Mouse (Mus musculus) hindbrain, embryonic 11.5 days (tissue): ENCODE measurements at regions not wholly inside any gene's neighbourhood (a gene's known extent, or its start where the extent isn't known, plus 50 kb on each side); places are given as distances from the start of the nearest gene placed in this dataset.

Source experiments
- ATAC-seq: fragments of 200-750 bp; cut with Nextera tagmentation; 2 replicates; pipeline ENCODE4 v1.8.0; 2017; ENCODE audit warnings: mild to moderate bottlenecking, moderate TSS enrichment, moderate library complexity; ENCODE audit not compliant: low FRiP score
- DNase-seq: peaks from one replicate; pipeline ENCODE4 v3.0.0-alpha.2; 2015; ENCODE audit warnings: low spot score
- H3K27ac ChIP-seq: fragments of 300-500 bp; sonication (generic); 2 replicates; pipeline ENCODE4 v1.5.1; 2014; ENCODE audit warnings: mild to moderate bottlenecking, low read depth, low read length
- H3K27me3 ChIP-seq: fragments of 300-500 bp; sonication (generic); 2 replicates; pipeline ENCODE4 v1.6.1; 2014; ENCODE audit warnings: mild to moderate bottlenecking, low read length, moderate library complexity, mixed read lengths; ENCODE audit not compliant: control insufficient read depth, insufficient read depth
- H3K36me3 ChIP-seq: fragments of 300-500 bp; sonication (generic); 2 replicates; pipeline ENCODE4 v1.6.1; 2014; ENCODE audit warnings: mild to moderate bottlenecking, low read length, moderate library complexity, mixed read lengths; ENCODE audit not compliant: control insufficient read depth, insufficient read depth
- H3K4me1 ChIP-seq: fragments of 300-500 bp; sonication (generic); replicated peaks from 2 replicates; pipeline ENCODE4 v1.6.1; 2014; ENCODE audit warnings: low read length, mixed read lengths; ENCODE audit not compliant: control insufficient read depth, insufficient read depth
- H3K4me2 ChIP-seq: fragments of 300-500 bp; sonication (generic); replicated peaks from 2 replicates; pipeline ENCODE4 v1.6.1; 2014; ENCODE audit warnings: mild to moderate bottlenecking, low read depth, low read length
- H3K4me3 ChIP-seq: fragments of 300-500 bp; sonication (generic); 2 replicates; pipeline ENCODE4 v1.5.1; 2014; ENCODE audit warnings: low read depth, low read length
- H3K9ac ChIP-seq: fragments of 300-500 bp; sonication (generic); 2 replicates; pipeline ENCODE4 v1.6.1; 2014; ENCODE audit warnings: low read depth, low read length
- H3K9me3 ChIP-seq: fragments of 300-500 bp; sonication (generic); 2 replicates; pipeline ENCODE4 v1.6.1; 2016; ENCODE audit warnings: low read length; ENCODE audit not compliant: control insufficient read depth
- WGBS: fragments of 180-500 bp; shearing (Covaris S2); extraction: QIAGEN DNeasy Blood & Tissue Kit; methylation state at CpG from one replicate; pipeline ENCODE4 v1.1.7; 2014; 5-methylcytosine and 5-hydroxymethylcytosine counted together

GRCm38 (mm10) chr11:19073265-19073664 lies 54.5 kb upstream of the Meis1 start:
- no peak for ATAC-seq
- H3K27ac ChIP-seq, result no peak overlapping the region
- H3K27me3 ChIP-seq, result no peaks in the 10 kb centered on the region
- H3K4me2 ChIP-seq, result no peak overlapping the region
- no peaks in the 10 kb centered on the region for H3K36me3 ChIP-seq
- WGBS, result 48% methylated on average over 5 of the region's 5 CpGs
- DNase-seq, result no peak
- no peaks in the 10 kb centered on the region for H3K4me1 ChIP-seq
- H3K9me3 ChIP-seq, result no peaks in the 10 kb centered on the region
- no peak overlapping the region for H3K4me3 ChIP-seq
- H3K9ac ChIP-seq, result no peak overlapping the region

DNA sequence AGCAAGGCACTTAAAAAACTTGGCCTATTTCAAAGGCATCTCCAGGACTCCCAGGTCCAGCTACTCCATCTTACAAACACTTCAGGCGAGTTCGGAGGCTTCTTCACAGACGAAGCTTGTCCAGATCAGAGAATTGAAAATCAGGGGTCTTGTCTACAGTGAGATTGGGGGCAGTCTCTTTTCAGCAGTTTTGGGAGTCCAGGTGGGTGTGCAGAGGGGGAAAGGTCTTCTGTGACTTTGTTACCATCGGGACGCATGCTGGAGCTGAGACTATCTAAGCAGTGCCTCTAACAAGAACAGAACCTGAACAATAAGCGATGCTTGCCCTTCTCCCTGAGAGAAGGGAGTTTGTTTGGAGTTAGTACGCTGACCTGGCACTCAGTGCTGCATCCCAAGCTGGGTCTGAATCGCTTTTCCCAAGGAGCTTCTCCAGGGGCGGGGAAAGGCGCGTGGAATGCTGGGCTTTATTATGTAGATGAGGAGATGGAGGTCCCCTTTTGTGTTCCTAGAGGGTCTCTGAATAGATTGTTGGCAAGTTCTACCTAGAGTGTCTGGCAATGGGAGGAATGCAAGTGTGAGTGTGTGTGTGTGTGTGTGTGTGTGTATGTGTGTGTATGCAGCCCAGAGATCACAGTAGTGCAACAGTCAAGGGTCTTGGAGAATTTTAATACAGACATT lies 55.2 kb upstream of the Meis1 start:
- peak; percentile 69 for DNase-seq

GRCm38 (mm10) chr11:19091101-19091857 lies 72.5 kb upstream of the Meis1 start:
- H3K4me2 ChIP-seq, result no peak overlapping the region
- no peaks in the 10 kb centered on the region for H3K9me3 ChIP-seq
- H3K4me3 ChIP-seq, result no peak overlapping the region
- DNase-seq, result no peak
- H3K27ac ChIP-seq, result no peak overlapping the region
- no peak for ATAC-seq
- H3K9ac ChIP-seq, result no peak overlapping the region
- H3K4me1 ChIP-seq, result no peaks in the 10 kb centered on the region
- WGBS, result 91% methylated on average over 15 of the region's 15 CpGs
- no peaks in the 10 kb centered on the region for H3K36me3 ChIP-seq
- no peaks in the 10 kb centered on the region for H3K27me3 ChIP-seq

More for the DNA sequence above, 55.2 kb upstream of the Meis1 start:
- Histone ChIP-seq H3K4me1 (no peaks in the 10 kb centered on the region), H3K27me3 (no peaks in the 10 kb centered on the region), H3K4me2 (no peak overlapping the region), H3K9ac (no peak overlapping the region), H3K9me3 (no peaks in the 10 kb centered on the region), H3K36me3 (no peaks in the 10 kb centered on the region), H3K4me3 (no peak overlapping the region), H3K27ac (0 out of 2 replicates have a peak overlapping the region, but pooled peaks have one; percentile 24)
- ATAC-seq, result peak; percentile 94
- 30% methylated on average over 11 of the region's 11 CpGs for WGBS

DNA sequence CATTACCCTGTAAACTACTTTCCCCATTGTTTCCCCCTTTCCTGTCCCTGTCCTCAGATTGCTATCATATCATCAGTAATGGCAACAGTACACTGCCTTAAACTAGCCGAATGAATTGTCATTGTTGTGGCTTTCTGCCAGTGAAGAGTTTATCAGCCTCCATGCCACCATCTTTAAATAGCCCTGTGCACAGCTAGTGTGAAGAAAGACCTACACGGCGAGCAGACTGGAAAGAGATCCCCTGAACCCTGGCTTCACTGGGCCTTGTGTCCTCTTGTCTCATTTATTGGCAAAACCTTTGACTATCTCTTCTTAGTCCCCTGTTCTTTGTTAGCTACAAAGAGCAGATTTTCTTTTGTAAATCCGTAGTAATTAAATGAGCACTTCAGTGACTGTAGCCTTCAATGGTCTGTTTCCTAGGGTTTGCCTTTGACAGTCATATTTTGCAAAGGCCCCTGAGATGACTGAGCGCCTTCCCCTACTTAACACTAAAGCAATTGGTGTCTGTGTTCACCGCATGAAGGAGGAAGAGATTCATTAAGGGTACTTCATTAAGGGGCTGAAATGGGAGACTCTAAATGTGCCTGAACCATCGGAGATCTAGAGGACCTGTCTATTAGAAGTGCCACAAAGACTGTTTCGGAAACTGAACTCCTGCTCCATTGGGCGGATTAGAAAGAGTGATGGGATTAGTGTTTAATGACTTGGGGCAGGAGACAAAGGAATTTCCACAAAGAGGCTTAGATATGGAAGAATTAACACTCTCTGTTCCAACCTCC lies 74.4 kb upstream of the Meis1 start:
- DNase-seq (no peak), ATAC-seq (no peak)
- Histone ChIP-seq H3K27ac (no peak overlapping the region), H3K4me3 (no peak overlapping the region), H3K9ac (no peak overlapping the region), H3K27me3 (no peaks in the 10 kb centered on the region), H3K4me1 (no peaks in the 10 kb centered on the region), H3K36me3 (no peaks in the 10 kb centered on the region), H3K9me3 (no peaks in the 10 kb centered on the region), H3K4me2 (no peak overlapping the region)
- WGBS, result 62% methylated on average over 9 of the region's 9 CpGs

- Histone ChIP-seq H3K27me3 (no peaks in the 10 kb centered on the region), H3K4me1 (no peaks in the 10 kb centered on the region), H3K9ac (no peak overlapping the region), H3K36me3 (no peaks in the 10 kb centered on the region), H3K27ac (no peak overlapping the region), H3K4me2 (no peak overlapping the region), H3K4me3 (no peak overlapping the region), H3K9me3 (no peaks in the 10 kb centered on the region)
- DNase-seq (no peak), ATAC-seq (no peak)
- WGBS, result 67% methylated on average over 4 of the region's 4 CpGs
Observed at GRCm38 (mm10) chr11:19093749-19094148, 75.0 kb upstream of the Meis1 start.

GRCm38 (mm10) chr11:19094183-19094582 lies 75.4 kb upstream of the Meis1 start:
- no peak for DNase-seq
- H3K4me3 ChIP-seq, result no peak overlapping the region
- 85% methylated on average over 14 of the region's 14 CpGs for WGBS

DNA sequence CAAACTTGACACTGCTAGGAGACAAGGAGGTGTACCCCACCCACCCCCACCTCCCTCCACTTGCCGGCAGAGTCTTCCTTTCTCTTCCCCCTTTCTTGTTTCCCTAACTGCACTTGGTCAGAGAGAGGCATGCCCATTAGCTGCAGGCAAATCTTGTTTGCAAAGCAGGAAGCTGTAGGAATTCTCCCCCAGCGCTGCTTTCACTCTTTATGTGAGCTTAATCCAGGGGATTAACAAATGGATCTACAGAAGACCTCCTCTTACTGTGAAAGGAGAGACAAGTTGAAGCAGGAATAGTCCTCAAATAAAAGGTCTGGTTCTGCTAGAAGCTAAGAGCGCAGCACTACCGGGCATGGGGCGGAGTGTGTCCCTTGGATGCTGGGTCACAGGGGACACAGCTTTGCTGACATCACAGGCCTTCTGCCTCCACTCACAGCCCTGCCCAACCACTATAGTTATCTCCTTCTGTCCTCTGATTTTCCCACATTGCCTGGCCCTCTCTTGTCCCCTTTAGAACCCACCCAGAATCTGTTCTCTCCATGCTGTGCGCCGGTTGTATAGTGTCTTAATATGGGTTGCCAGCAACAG lies 84.3 kb upstream of the Meis1 start:
- Histone ChIP-seq H3K27ac (no peak overlapping the region), H3K27me3 (no peaks in the 10 kb centered on the region), H3K4me3 (no peak overlapping the region), H3K4me1 (no peaks in the 10 kb centered on the region), H3K9ac (no peak overlapping the region), H3K9me3 (no peaks in the 10 kb centered on the region), H3K4me2 (no peak overlapping the region), H3K36me3 (no peaks in the 10 kb centered on the region)
- WGBS, result 43% methylated on average over 7 of the region's 7 CpGs
- DNase-seq, result no peak
- ATAC-seq, result no peak

More at GRCm38 (mm10) chr11:19094183-19094582, 75.4 kb upstream of the Meis1 start:
- no peak overlapping the region for H3K9ac ChIP-seq
- H3K4me2 ChIP-seq, result no peak overlapping the region
- H3K27me3 ChIP-seq, result no peaks in the 10 kb centered on the region
- ATAC-seq, result no peak
- no peaks in the 10 kb centered on the region for H3K36me3 ChIP-seq
- H3K4me1 ChIP-seq, result no peaks in the 10 kb centered on the region
- H3K9me3 ChIP-seq, result no peaks in the 10 kb centered on the region
- H3K27ac ChIP-seq, result no peak overlapping the region

DNA sequence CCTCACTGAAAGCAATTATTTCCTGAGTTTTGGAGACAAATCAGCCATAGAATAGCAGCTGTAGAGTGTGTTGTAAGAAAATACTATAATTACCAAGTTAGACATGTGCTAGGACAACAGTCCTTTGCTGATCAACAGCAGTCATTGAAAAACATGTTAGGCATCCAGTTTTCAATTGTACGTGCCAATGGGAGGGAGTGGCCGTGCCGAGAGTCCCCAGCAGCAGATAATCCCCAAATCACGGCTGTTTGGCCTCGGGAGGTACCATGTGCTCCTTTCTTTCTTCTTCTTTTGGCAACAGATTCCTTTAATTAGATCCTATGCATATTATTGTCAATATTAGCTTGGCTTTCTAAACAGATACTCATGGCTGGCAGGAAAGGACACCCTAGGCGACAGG lies 88.4 kb upstream of the Meis1 start:
- Histone ChIP-seq H3K4me2 (no peak overlapping the region), H3K9me3 (no peaks in the 10 kb centered on the region), H3K4me3 (no peak overlapping the region), H3K36me3 (no peaks in the 10 kb centered on the region), H3K27ac (no peak overlapping the region), H3K4me1 (no peaks in the 10 kb centered on the region), H3K9ac (no peak overlapping the region), H3K27me3 (no peaks in the 10 kb centered on the region)
- DNase-seq (no peak), ATAC-seq (no peak)
- 82% methylated on average over 6 of the region's 6 CpGs for WGBS
